Mouse (Mus musculus): ENCODE results near the gene Vgll4. TPM values are rescaled to one million over a fixed set of nuclear protein-coding genes. Genes with fewer than 3 reads are reported as not detected.
"Not testable (repeated sequence)": the region's sequence is repeated elsewhere in the genome, so short reads cannot be mapped to it uniquely, and the experiment has no call there.

Gene Vgll4
- polyA plus RNA-seq, 1 experiment from 2014 or later, result 101 TPM

GRCm38 (mm10) chr6:114889971-114890370 is 79.8 kb downstream of the Vgll4 start:
- not testable (repeated sequence) for DNase-seq (ENCODE audit: low spot score); H3K27me3 ChIP-seq (ENCODE audit: control insufficient read depth, insufficient read depth, low read length); H3K9ac ChIP-seq (ENCODE audit: low read length); H3K4me2 ChIP-seq (ENCODE audit: low read depth, severe bottlenecking); H3K36me3 ChIP-seq (ENCODE audit: control insufficient read depth, insufficient read depth, low read length); ATAC-seq (ENCODE audit: insufficient number of reproducible peaks, low FRiP score, low TSS enrichment, low read depth); H3K27ac ChIP-seq (replicated peaks; ENCODE audit: low read depth, low read length); H3K4me3 ChIP-seq (ENCODE audit: low read depth, low read length); H3K9me3 ChIP-seq (ENCODE audit: control insufficient read depth, low read length)
- 74% methylated on average over 3 of the region's 3 CpGs for WGBS
- peaks cover 54% of the 10 kb centered on the region for H3K4me1 ChIP-seq (ENCODE audit: control insufficient read depth, insufficient read depth, low read length)

DNA sequence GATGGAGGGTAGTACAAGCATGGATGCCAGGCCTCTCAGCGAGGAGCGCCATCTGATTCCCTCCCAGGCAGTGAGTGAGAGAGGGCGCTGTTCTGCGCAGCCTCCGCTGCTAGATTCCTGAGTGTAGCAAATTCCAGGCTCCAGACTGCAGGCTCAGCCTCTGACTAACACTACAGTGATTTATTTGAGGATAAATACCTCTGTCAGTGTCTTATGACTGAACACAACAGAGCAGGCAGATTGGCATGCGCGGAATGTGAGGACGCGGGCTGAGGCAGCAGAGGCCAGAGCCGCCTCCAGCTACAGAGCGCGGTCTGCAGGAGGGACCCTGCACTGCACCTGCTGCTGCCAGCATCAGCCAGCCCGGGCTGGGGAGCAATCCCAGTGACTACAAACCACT is 80.9 kb downstream of the Vgll4 start:
- no peaks in the 10 kb centered on the region for H3K9me3 ChIP-seq (ENCODE audit: control insufficient read depth, low read length)
- peak; percentile 85 for ATAC-seq (ENCODE audit: insufficient number of reproducible peaks, low FRiP score, low TSS enrichment, low read depth)
- H3K9ac ChIP-seq (ENCODE audit: low read length), result no peak overlapping the region
- peaks cover 54% of the 10 kb centered on the region for H3K4me1 ChIP-seq (ENCODE audit: control insufficient read depth, insufficient read depth, low read length)
- 35% methylated on average over 13 of the region's 13 CpGs for WGBS
- H3K4me2 ChIP-seq (ENCODE audit: low read depth, severe bottlenecking), result no peak overlapping the region
- peak; percentile 79 for DNase-seq (ENCODE audit: low spot score)
- no peaks in the 10 kb centered on the region for H3K27me3 ChIP-seq (ENCODE audit: control insufficient read depth, insufficient read depth, low read length)
- H3K27ac ChIP-seq (replicated peaks; ENCODE audit: low read depth, low read length), result peak overlapping the region; percentile 2; the same call in 1 of the 2 replicates
- no peak overlapping the region for H3K4me3 ChIP-seq (ENCODE audit: low read depth, low read length)
- H3K36me3 ChIP-seq (ENCODE audit: control insufficient read depth, insufficient read depth, low read length), result no peaks in the 10 kb centered on the region

DNA sequence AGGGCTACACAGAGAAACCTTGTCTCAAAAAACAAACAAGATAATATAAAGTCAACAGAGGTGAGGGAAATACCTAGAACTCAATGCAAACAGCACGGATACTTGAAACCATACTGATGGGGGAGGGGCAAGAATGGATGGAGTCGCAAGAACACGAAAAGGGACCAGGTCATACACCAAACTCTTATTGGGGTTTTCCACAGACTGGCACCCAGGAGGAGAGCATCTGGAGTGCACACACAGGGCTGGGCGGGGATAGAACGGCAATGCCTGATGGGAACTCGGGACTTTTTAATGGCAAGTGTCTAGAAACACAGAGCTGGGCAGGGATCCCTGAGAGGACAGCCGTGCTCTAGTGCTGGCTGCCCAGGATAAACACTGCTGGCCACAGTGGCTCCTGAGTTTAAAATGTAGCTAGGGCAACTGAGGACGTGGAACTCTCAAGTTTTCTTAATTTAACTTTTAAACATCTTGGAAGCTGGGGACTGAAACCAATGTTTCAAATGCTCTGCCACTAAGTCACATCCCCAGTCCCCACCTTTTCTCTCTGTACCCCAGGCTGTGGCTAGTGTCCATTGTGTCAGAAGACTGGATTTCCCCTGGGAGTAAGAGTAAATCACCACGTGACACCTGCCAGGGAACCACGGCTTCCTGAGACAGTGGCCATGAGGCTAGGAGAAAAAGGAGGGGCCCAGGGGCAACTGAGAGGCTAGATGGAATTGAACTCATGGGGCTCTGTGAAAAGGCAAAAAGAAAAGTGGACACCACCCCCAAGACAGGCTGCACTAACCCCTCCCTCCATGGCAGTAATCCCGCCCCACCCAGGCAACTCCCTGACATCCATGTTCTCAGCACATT is 83.1 kb downstream of the Vgll4 start:
- WGBS, result 71% methylated on average over 11 of the region's 11 CpGs
- Histone ChIP-seq H3K9me3 (ENCODE audit: control insufficient read depth, low read length) (no peaks in the 10 kb centered on the region), H3K4me3 (ENCODE audit: low read depth, low read length) (no peak overlapping the region), H3K4me1 (ENCODE audit: control insufficient read depth, insufficient read depth, low read length) (peaks cover 51% of the 10 kb centered on the region), H3K9ac (ENCODE audit: low read length) (no peak overlapping the region), H3K27ac (replicated peaks; ENCODE audit: low read depth, low read length) (no peak overlapping the region), H3K4me2 (ENCODE audit: low read depth, severe bottlenecking) (no peak overlapping the region), H3K27me3 (ENCODE audit: control insufficient read depth, insufficient read depth, low read length) (no peaks in the 10 kb centered on the region), H3K36me3 (ENCODE audit: control insufficient read depth, insufficient read depth, low read length) (no peaks in the 10 kb centered on the region)
- ATAC-seq (ENCODE audit: insufficient number of reproducible peaks, low FRiP score, low TSS enrichment, low read depth) (no peak), DNase-seq (ENCODE audit: low spot score) (no peak)

DNA sequence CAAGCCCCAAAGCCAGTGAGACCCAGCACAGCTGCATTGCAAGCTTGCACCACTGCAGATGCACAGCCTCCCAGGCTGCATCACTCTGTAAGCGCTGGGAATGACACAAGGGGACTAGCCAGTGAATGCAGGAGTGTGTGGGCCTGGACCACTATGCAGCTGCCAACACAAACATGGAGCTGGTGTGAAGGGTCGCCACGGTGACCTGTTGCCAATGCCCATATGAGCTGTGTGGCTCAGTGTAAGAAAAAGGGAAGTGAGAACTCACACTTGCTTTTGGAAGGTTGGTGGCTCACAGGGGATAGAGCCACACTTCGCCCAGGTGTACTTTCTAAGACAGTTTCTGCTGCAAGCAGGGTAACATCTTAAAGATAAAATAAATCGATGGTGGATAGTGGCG is 83.8 kb downstream of the Vgll4 start:
- no peaks in the 10 kb centered on the region for H3K9me3 ChIP-seq (ENCODE audit: control insufficient read depth, low read length)
- 92% methylated on average over 6 of the region's 6 CpGs for WGBS
- ATAC-seq (ENCODE audit: insufficient number of reproducible peaks, low FRiP score, low TSS enrichment, low read depth), result no peak
- DNase-seq (ENCODE audit: low spot score), result no peak
- no peak overlapping the region for H3K27ac ChIP-seq (replicated peaks; ENCODE audit: low read depth, low read length)
- peaks cover 52% of the 10 kb centered on the region for H3K4me1 ChIP-seq (ENCODE audit: control insufficient read depth, insufficient read depth, low read length)
- H3K9ac ChIP-seq (ENCODE audit: low read length), result no peak overlapping the region
- no peaks in the 10 kb centered on the region for H3K36me3 ChIP-seq (ENCODE audit: control insufficient read depth, insufficient read depth, low read length)
- H3K4me3 ChIP-seq (ENCODE audit: low read depth, low read length), result no peak overlapping the region
- no peak overlapping the region for H3K4me2 ChIP-seq (ENCODE audit: low read depth, severe bottlenecking)
- no peaks in the 10 kb centered on the region for H3K27me3 ChIP-seq (ENCODE audit: control insufficient read depth, insufficient read depth, low read length)

GRCm38 (mm10) chr6:114885129-114885528 is 84.7 kb downstream of the Vgll4 start:
- ATAC-seq (ENCODE audit: insufficient number of reproducible peaks, low FRiP score, low TSS enrichment, low read depth) (no peak), DNase-seq (ENCODE audit: low spot score) (no peak)
- Histone ChIP-seq H3K9me3 (ENCODE audit: control insufficient read depth, low read length) (no peaks in the 10 kb centered on the region), H3K4me2 (ENCODE audit: low read depth, severe bottlenecking) (no peak overlapping the region), H3K4me3 (ENCODE audit: low read depth, low read length) (no peak overlapping the region), H3K4me1 (ENCODE audit: control insufficient read depth, insufficient read depth, low read length) (peaks cover 48% of the 10 kb centered on the region), H3K27me3 (ENCODE audit: control insufficient read depth, insufficient read depth, low read length) (no peaks in the 10 kb centered on the region), H3K9ac (ENCODE audit: low read length) (no peak overlapping the region), H3K27ac (replicated peaks; ENCODE audit: low read depth, low read length) (no peak overlapping the region), H3K36me3 (ENCODE audit: control insufficient read depth, insufficient read depth, low read length) (no peaks in the 10 kb centered on the region)
- 81% methylated on average over 5 of the region's 5 CpGs for WGBS

DNA sequence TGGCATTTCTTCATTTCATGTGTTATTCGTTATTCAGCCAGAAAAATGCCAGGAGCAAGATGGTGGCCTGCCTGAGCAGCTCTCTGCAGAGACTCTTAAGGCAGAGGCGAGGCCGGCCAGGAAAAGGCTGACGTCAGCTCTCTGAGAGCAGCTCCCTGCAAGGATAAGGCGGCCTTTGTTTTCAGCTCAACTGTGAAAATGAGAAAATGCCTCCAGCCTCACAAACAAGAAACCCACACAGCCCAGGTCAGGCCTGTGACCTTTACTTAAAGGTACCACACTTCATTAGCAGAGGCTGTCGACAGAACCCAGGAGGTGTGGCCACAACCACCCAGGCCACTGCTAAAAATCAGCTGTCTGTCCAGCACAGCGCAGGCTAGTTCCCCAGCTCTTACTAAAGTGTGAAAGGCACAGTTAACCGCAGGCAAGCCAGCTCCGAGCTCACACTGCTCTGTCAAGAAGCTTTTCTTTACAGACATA is 86.5 kb downstream of the Vgll4 start:
- DNase-seq (ENCODE audit: low spot score), result peak; percentile 89
- Histone ChIP-seq H3K4me2 (ENCODE audit: low read depth, severe bottlenecking) (0 out of 2 replicates have a peak overlapping the region, but pooled peaks have one; percentile 20), H3K4me1 (ENCODE audit: control insufficient read depth, insufficient read depth, low read length) (peaks cover 50% of the 10 kb centered on the region), H3K27ac (replicated peaks; ENCODE audit: low read depth, low read length) (peak overlapping the region; percentile 95), H3K27me3 (ENCODE audit: control insufficient read depth, insufficient read depth, low read length) (no peaks in the 10 kb centered on the region), H3K4me3 (ENCODE audit: low read depth, low read length) (no peak overlapping the region), H3K9me3 (ENCODE audit: control insufficient read depth, low read length) (no peaks in the 10 kb centered on the region), H3K36me3 (ENCODE audit: control insufficient read depth, insufficient read depth, low read length) (no peaks in the 10 kb centered on the region), H3K9ac (ENCODE audit: low read length) (peak overlapping the region; percentile 35)
- ATAC-seq (ENCODE audit: insufficient number of reproducible peaks, low FRiP score, low TSS enrichment, low read depth), result peak; percentile 83
- WGBS, result 2% methylated on average over 9 of the region's 9 CpGs

DNA sequence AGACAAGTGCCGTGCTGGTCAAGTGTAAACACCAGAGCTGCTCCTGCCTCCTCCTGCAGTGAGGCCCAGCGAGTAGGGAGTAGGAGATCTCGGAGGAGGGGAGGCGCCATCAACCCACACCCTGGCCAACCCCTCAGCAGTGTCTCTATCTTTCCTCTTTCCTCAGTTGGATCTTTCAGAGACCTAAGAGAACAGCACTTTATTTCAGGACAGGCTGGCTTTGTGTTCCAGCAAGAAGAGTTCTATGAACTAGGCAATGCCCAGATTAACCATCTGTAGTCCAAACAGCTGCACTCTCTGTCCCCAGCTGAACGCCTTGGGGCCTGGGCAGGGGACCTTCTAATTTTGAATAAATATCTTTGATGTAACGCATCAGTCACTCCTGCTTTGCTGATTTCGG is 87.1 kb downstream of the Vgll4 start:
- ATAC-seq (ENCODE audit: insufficient number of reproducible peaks, low FRiP score, low TSS enrichment, low read depth) (no peak), DNase-seq (ENCODE audit: low spot score) (peak; percentile 49)
- WGBS, result 34% methylated on average over 7 of the region's 7 CpGs

GRCm38 (mm10) chr6:114882212-114882611 is 87.6 kb downstream of the Vgll4 start:
- H3K4me3 ChIP-seq (ENCODE audit: low read depth, low read length), result no peak overlapping the region

More for the DNA sequence above, 87.1 kb downstream of the Vgll4 start:
- no peak overlapping the region for H3K4me3 ChIP-seq (ENCODE audit: low read depth, low read length)
- peaks cover 54% of the 10 kb centered on the region for H3K4me1 ChIP-seq (ENCODE audit: control insufficient read depth, insufficient read depth, low read length)
- H3K27ac ChIP-seq (replicated peaks; ENCODE audit: low read depth, low read length), result peak overlapping the region; percentile 95
- no peaks in the 10 kb centered on the region for H3K9me3 ChIP-seq (ENCODE audit: control insufficient read depth, low read length)
- no peaks in the 10 kb centered on the region for H3K36me3 ChIP-seq (ENCODE audit: control insufficient read depth, insufficient read depth, low read length)
- H3K4me2 ChIP-seq (ENCODE audit: low read depth, severe bottlenecking), result 0 out of 2 replicates have a peak overlapping the region, but pooled peaks have one; percentile 20
- H3K9ac ChIP-seq (ENCODE audit: low read length), result peak overlapping the region; percentile 45
- H3K27me3 ChIP-seq (ENCODE audit: control insufficient read depth, insufficient read depth, low read length), result no peaks in the 10 kb centered on the region

More at GRCm38 (mm10) chr6:114882212-114882611, 87.6 kb downstream of the Vgll4 start:
- 0 out of 2 replicates have a peak overlapping the region, but pooled peaks have one; percentile 5 for H3K4me2 ChIP-seq (ENCODE audit: low read depth, severe bottlenecking)
- no peaks in the 10 kb centered on the region for H3K27me3 ChIP-seq (ENCODE audit: control insufficient read depth, insufficient read depth, low read length)
- H3K36me3 ChIP-seq (ENCODE audit: control insufficient read depth, insufficient read depth, low read length), result no peaks in the 10 kb centered on the region
- H3K9me3 ChIP-seq (ENCODE audit: control insufficient read depth, low read length), result no peaks in the 10 kb centered on the region
- WGBS, result 65% methylated on average over 5 of the region's 5 CpGs
- peak overlapping the region; percentile 45 for H3K9ac ChIP-seq (ENCODE audit: low read length)
- ATAC-seq (ENCODE audit: insufficient number of reproducible peaks, low FRiP score, low TSS enrichment, low read depth) (no peak), DNase-seq (ENCODE audit: low spot score) (no peak)
- peak overlapping the region; percentile 95 for H3K27ac ChIP-seq (replicated peaks; ENCODE audit: low read depth, low read length)
- peaks cover 56% of the 10 kb centered on the region for H3K4me1 ChIP-seq (ENCODE audit: control insufficient read depth, insufficient read depth, low read length)
